Mouse (Mus musculus) brain, embryonic 14.5 days (tissue): ENCODE data around the gene Elane.

Source experiments
- CTCF ChIP-seq: fragments of 200-500 bp; IDR thresholded peaks from 2 replicates; pipeline ENCODE4 v1.5.1; 2012; ENCODE audit warnings: inconsistent platforms, mild to moderate bottlenecking, moderate library complexity, borderline replicate concordance; ENCODE audit not compliant: insufficient read depth, insufficient read length; ENCODE audit errors: extremely low read depth
- POLR2A ChIP-seq: fragments of 200-500 bp; IDR thresholded peaks from 2 replicates; pipeline ENCODE4 v1.6.1; 2012; ENCODE audit warnings: mild to moderate bottlenecking, inconsistent platforms, borderline replicate concordance; ENCODE audit not compliant: poor library complexity, insufficient read depth, insufficient read length, severe bottlenecking; ENCODE audit errors: extremely low read depth

- TF ChIP-seq POLR2A (no peak), CTCF (no peak)
Observed at GRCm38 (mm10) chr10:79873715-79874289, 12.2 kb upstream of the Elane start.
